Mouse (Mus musculus): ENCODE measurements around the gene Lpin1. TPM values are rescaled to one million over a fixed set of nuclear protein-coding genes. Genes with fewer than 3 reads are reported as not detected.

Gene Lpin1
- polyA plus RNA-seq (2016; fragmentation: Nextera tagmentation; extraction: Ambion mirVana), result 8.0 and 8.8 TPM in 2 replicates

GRCm38 (mm10) chr12:16610936-16611335 lies at the start of gene Lpin1:
Gene Lpin1 (minus strand): TSS chr12:16610966.
- no peaks in the 10 kb centered on the region for H3K27me3 ChIP-seq
- no peak for ATAC-seq (ENCODE audit: insufficient number of reproducible peaks, insufficient read depth, low FRiP score, low TSS enrichment)

DNA sequence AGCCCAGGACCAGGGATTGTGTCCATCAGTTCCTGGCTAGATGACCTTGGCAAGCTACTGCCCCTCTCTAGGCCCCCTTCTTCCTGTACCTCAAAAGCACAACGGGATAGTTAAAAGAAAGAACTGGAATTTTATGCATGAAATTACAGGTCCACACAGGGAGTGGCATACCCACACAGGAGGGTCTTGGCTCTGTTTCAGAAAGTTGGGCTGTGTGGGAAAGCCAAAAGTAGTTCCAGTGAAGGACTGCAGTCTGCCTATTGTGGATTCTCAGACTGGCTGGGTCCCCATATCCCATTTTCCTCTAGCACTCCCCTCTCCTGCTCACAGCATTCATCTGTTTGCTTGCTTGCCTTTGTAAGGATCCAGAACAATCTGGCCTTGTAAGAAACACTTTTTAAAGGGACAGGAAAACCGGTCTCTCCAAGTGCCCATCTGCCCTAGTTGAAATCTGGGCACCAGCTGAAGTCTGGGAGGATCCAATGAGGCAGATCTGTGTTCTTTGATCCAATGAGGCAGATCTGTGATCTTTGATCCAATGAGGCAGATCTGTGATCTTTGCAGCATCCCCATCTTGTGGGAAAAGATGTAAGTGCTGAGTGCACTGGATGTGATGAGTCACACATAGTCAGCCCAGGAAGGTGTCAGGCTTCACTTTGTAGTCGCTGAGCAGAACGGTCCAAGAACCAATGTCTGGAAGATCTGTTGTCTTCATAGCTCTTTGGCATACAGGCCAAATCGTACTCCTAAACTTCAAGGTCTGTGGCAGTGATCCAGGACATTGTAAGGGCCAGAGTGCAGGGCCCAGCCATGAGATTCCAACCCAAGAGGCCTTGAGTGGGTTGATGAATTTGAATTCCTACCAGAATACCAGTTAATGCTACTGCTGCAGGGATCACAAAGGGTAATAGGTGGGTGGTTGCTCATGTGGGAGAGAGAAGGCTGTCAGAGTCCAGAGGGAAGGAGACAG lies 46.4 kb upstream of the Lpin1 start:
- H3K4me1 ChIP-seq, result peaks cover 8% of the 10 kb centered on the region; the same call in 1 of the 2 replicates
- no peak overlapping the region for H3K4me2 ChIP-seq (replicated peaks)
- H3K4me3 ChIP-seq, result no peak overlapping the region
- ATAC-seq (ENCODE audit: insufficient number of reproducible peaks, insufficient read depth, low FRiP score, low TSS enrichment), result no peak
- H3K27me3 ChIP-seq, result peaks cover 40% of the 10 kb centered on the region
- no peaks in the 10 kb centered on the region for H3K9me3 ChIP-seq
- H3K36me3 ChIP-seq, result no peaks in the 10 kb centered on the region
- H3K9ac ChIP-seq, result no peak overlapping the region
- WGBS, result 83% methylated on average over 5 of the region's 5 CpGs
- H3K27ac ChIP-seq, result no peak overlapping the region

More at GRCm38 (mm10) chr12:16610936-16611335, at the start of gene Lpin1:
- Histone ChIP-seq H3K4me3 (no peak within 1 kb of the TSS), H3K9ac (no peak within 1 kb of the TSS), H3K9me3 (no peaks in the 10 kb centered on the region), H3K27ac (no peak within 1 kb of the TSS), H3K36me3 (no peaks in the 10 kb centered on the region), H3K4me2 (replicated peaks) (no peak within 1 kb of the TSS), H3K4me1 (no peaks in the 10 kb centered on the region)
- 91% methylated on average over 2 of the region's 2 CpGs for WGBS

GRCm38 (mm10) chr12:16655604-16656003 lies 44.8 kb upstream of the Lpin1 start:
- ATAC-seq (ENCODE audit: insufficient number of reproducible peaks, insufficient read depth, low FRiP score, low TSS enrichment), result no peak
- Histone ChIP-seq H3K9ac (no peak overlapping the region), H3K4me1 (peaks cover 8% of the 10 kb centered on the region; the same call in 1 of the 2 replicates), H3K4me2 (replicated peaks) (no peak overlapping the region), H3K27ac (no peak overlapping the region), H3K4me3 (no peak overlapping the region), H3K36me3 (no peaks in the 10 kb centered on the region), H3K9me3 (no peaks in the 10 kb centered on the region), H3K27me3 (peaks cover 41% of the 10 kb centered on the region)
- 75% methylated on average over 4 of the region's 4 CpGs for WGBS

DNA sequence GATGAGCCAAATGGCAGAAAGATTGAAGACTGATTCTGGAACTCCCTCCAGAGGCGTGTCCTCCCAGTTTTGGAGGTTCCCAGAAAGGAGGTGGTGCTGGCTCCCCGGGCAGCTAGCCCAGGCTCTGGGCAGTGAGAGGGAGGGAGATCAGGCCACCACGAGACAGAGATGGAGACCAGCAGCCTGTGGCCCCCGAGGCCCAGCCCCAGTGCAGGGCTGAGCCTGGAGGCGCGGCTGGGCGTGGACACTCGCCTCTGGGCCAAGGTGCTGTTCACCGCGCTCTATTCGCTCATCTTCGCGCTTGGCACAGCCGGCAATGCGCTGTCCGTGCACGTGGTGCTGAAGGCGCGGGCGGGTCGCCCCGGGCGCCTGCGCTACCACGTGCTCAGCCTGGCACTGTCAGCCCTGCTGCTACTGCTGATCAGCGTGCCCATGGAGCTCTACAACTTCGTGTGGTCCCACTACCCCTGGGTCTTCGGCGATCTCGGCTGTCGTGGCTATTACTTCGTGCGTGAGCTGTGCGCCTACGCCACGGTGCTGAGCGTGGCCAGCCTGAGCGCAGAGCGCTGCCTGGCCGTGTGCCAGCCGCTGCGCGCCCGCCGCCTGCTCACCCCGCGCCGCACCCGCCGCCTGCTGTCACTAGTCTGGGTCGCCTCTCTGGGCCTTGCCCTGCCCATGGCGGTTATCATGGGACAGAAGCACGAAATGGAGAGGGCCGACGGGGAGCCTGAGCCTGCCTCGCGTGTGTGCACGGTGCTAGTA lies 42.7 kb upstream of the Lpin1 start, which contains the start of gene Ntsr2:
Gene Ntsr2, plus strand, starts transcription at position 51 of the 762 bp plus-strand sequence.
- H3K9me3 ChIP-seq, result no peaks in the 10 kb centered on the region
- H3K4me2 ChIP-seq (replicated peaks), result peak within 1 kb of the TSS; percentile 54
- WGBS, result 7% methylated on average over 58 of the region's 58 CpGs
- H3K27ac ChIP-seq, result no peak within 1 kb of the TSS
- peaks cover 8% of the 10 kb centered on the region; the same call in 1 of the 2 replicates for H3K4me1 ChIP-seq
- ATAC-seq (ENCODE audit: insufficient number of reproducible peaks, insufficient read depth, low FRiP score, low TSS enrichment), result peak; percentile 77
- H3K4me3 ChIP-seq, result peak within 1 kb of the TSS; percentile 26
- no peak within 1 kb of the TSS for H3K9ac ChIP-seq
- H3K36me3 ChIP-seq, result no peaks in the 10 kb centered on the region
- peaks cover 41% of the 10 kb centered on the region for H3K27me3 ChIP-seq

- no peaks in the 10 kb centered on the region for H3K36me3 ChIP-seq
- 84% methylated on average over 6 of the region's 6 CpGs for WGBS
- ATAC-seq (ENCODE audit: insufficient number of reproducible peaks, insufficient read depth, low FRiP score, low TSS enrichment), result no peak
- peaks cover 26% of the 10 kb centered on the region for H3K27me3 ChIP-seq
- H3K4me2 ChIP-seq (replicated peaks), result no peak overlapping the region
- H3K4me1 ChIP-seq, result peaks cover 8% of the 10 kb centered on the region; the same call in 1 of the 2 replicates
- no peaks in the 10 kb centered on the region for H3K9me3 ChIP-seq
- no peak overlapping the region for H3K9ac ChIP-seq
- H3K4me3 ChIP-seq, result no peak overlapping the region
- H3K27ac ChIP-seq, result no peak overlapping the region
These were observed 39.1 kb upstream of the Lpin1 start for GRCm38 (mm10) chr12:16649819-16650218.

DNA sequence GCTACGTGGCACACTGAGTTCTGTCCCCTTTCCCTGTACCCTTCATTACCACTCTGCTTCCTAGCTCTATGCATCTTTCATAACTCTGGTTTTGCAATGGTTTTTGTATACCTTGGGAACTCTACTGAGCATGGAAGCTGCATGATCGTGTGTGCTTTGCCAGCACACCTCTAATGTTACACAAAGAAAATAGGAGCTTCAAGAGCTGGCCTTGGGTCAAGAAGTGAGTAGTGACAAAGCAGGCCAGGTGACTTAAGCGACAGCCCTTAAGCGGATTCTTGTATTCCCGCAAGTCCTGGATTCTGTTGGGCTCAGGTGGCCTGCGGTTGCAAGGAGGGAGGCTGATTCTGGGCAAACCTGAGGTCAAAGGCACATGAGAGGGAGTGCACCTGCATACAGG lies 37.5 kb upstream of the Lpin1 start:
- H3K27ac ChIP-seq, result no peak overlapping the region
- no peaks in the 10 kb centered on the region for H3K36me3 ChIP-seq
- no peak overlapping the region for H3K9ac ChIP-seq
- no peak for ATAC-seq (ENCODE audit: insufficient number of reproducible peaks, insufficient read depth, low FRiP score, low TSS enrichment)
- H3K4me3 ChIP-seq, result no peak overlapping the region
- H3K4me2 ChIP-seq (replicated peaks), result no peak overlapping the region
- H3K27me3 ChIP-seq, result peaks cover 11% of the 10 kb centered on the region
- 0 out of 2 replicates have a peak, but pooled peaks cover 6% of the 10 kb centered on the region for H3K4me1 ChIP-seq
- no peaks in the 10 kb centered on the region for H3K9me3 ChIP-seq
- WGBS, result 88% methylated on average over 6 of the region's 6 CpGs

DNA sequence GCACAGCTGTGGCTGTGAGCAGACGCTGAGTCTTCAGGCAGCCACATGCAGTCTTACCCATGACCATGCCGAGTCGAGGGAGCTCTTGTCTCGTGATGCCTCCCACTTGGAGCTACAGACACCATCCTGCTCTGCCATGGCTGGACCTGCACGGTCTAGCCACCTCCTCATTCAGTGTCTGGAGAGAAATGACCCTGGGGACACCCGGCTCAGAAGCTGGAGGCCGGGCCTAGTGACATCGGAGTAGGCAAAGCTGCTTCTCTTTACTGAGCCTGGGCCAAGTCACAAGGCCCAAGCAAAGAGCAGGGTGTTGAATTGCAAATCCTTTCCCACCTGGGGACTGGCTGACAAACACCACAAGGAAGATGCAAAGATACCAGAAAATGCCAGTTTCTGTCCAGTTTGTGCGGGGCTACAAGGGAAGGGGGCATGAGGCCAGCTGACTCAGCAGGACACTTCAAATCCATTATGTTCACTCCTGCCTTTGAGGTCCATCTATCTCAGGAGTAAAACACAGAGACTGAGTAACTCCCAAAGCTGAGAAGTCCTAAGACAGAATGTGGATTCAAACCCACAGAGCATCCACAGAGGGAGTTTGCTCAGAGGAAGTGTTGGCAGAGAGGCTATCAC lies 36.1 kb upstream of the Lpin1 start:
- Histone ChIP-seq H3K9ac (no peak overlapping the region), H3K4me3 (no peak overlapping the region), H3K27ac (no peak overlapping the region), H3K4me1 (0 out of 2 replicates have a peak, but pooled peaks cover 4% of the 10 kb centered on the region), H3K36me3 (no peaks in the 10 kb centered on the region), H3K27me3 (no peaks in the 10 kb centered on the region), H3K9me3 (no peaks in the 10 kb centered on the region), H3K4me2 (replicated peaks) (no peak overlapping the region)
- no peak for ATAC-seq (ENCODE audit: insufficient number of reproducible peaks, insufficient read depth, low FRiP score, low TSS enrichment)
- 42% methylated on average over 9 of the region's 9 CpGs for WGBS

- H3K9me3 ChIP-seq, result no peaks in the 10 kb centered on the region
- no peaks in the 10 kb centered on the region for H3K36me3 ChIP-seq
- no peak overlapping the region for H3K27ac ChIP-seq
- no peak overlapping the region for H3K4me3 ChIP-seq
- no peaks in the 10 kb centered on the region for H3K27me3 ChIP-seq
- WGBS, result 60% methylated on average over 8 of the region's 8 CpGs
- no peak overlapping the region for H3K9ac ChIP-seq
- ATAC-seq (ENCODE audit: insufficient number of reproducible peaks, insufficient read depth, low FRiP score, low TSS enrichment), result no peak
- H3K4me1 ChIP-seq, result 0 out of 2 replicates have a peak, but pooled peaks cover 4% of the 10 kb centered on the region
- no peak overlapping the region for H3K4me2 ChIP-seq (replicated peaks)
These were observed 33.9 kb upstream of the Lpin1 start for GRCm38 (mm10) chr12:16644698-16645097.

- Histone ChIP-seq H3K9me3 (no peaks in the 10 kb centered on the region), H3K27ac (peak overlapping the region; percentile 63), H3K36me3 (no peaks in the 10 kb centered on the region), H3K4me2 (replicated peaks) (no peak overlapping the region), H3K9ac (no peak overlapping the region), H3K4me1 (0 out of 2 replicates have a peak, but pooled peaks cover 4% of the 10 kb centered on the region), H3K27me3 (no peaks in the 10 kb centered on the region), H3K4me3 (no peak overlapping the region)
- 56% methylated on average over 12 of the region's 12 CpGs for whole genome bisulfite sequencing
- ATAC-seq (ENCODE audit: insufficient number of reproducible peaks, insufficient read depth, low FRiP score, low TSS enrichment), result peak; percentile 31; the same call in 1 of the 2 replicates
These were observed 33.0 kb upstream of the Lpin1 start for GRCm38 (mm10) chr12:16643508-16644345.

DNA sequence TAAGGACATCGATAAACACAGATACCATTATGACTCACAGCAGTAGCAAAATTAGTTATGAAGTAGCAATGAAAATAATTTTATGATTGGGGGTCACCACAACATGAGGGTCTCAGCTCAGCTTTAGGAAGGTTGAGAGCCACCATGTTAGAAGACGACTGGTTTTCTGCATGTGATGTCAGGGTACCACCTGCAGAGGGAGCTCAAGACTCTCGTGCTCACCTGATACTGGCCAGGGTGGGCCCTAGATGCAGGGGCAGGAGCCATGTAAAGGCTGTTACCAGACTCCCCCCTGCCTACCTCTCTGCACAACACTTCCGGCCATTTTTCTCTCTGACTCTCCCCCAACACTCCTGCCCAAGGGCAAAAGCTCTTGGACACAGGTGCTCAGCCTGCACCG lies 31.2 kb upstream of the Lpin1 start:
- Histone ChIP-seq H3K4me2 (replicated peaks) (no peak overlapping the region), H3K27me3 (no peaks in the 10 kb centered on the region), H3K27ac (no peak overlapping the region), H3K9me3 (no peaks in the 10 kb centered on the region), H3K4me1 (0 out of 2 replicates have a peak, but pooled peaks cover 10% of the 10 kb centered on the region), H3K9ac (no peak overlapping the region), H3K4me3 (no peak overlapping the region), H3K36me3 (no peaks in the 10 kb centered on the region)
- no peak for ATAC-seq (ENCODE audit: insufficient number of reproducible peaks, insufficient read depth, low FRiP score, low TSS enrichment)
- 63% methylated on average over 5 of the region's 5 CpGs for WGBS

Measured in embryonic facial prominence, embryonic 12.5 days (tissue).